Comparison of ENCODE assay signal across 9 mouse cellular contexts in genomic region chr10:121330940-121331339, GRCm38 (mm10). TPM values are rescaled to one million over a fixed set of nuclear protein-coding genes. Genes with fewer than 3 reads are reported as not detected.
A peak's percentile ranks its signal among the peaks of the same experiment; 100 is the strongest.
DNase-seq lines count a peak whose midpoint lies in the region; ATAC-seq lines count a peak whose summit lies in the region.
"Had no signal": no experiment of that assay in that cellular context is flagged by ENCODE, and none has a peak within 500 bp of the region (broad histone marks: within the 10 kb centered on the region; RNA-seq: fewer than 3 reads in every experiment).

No protein-coding gene starts in this region.

- peak; percentile 98 for DNase-seq in midbrain, embryonic 11.5 days (ENCODE audit: low spot score, missing footprints)
- peak; percentile 65 for DNase-seq in NIH3T3 (ENCODE audit: low read depth)
- peak; percentile 71 for DNase-seq in cerebellum, adult 8-10 months
- peak; percentile 60 for DNase-seq in gastrocnemius, postnatal 14 days
- peak; percentile 48 to 69 for DNase-seq in layer of hippocampus, postnatal 36 days
- DNase-seq in naive thymus-derived CD4-positive, alpha-beta T cell, adult 2 months (ENCODE audit: low read depth), result peak; percentile 84
- DNase-seq in thymus, postnatal 0 days (ENCODE audit: low spot score), result peak; percentile 50

- 10% methylated on average over 7 of the region's 7 CpGs for WGBS in midbrain, embryonic 11.5 days
- 12% methylated on average over 7 of the region's 7 CpGs for WGBS in midbrain, embryonic 13.5 days

- H3K27ac ChIP-seq in midbrain, embryonic 11.5 days (ENCODE audit: low read depth, low read length), result no peak overlapping the region
- H3K27ac ChIP-seq in midbrain, embryonic 13.5 days, result no peak overlapping the region
- H3K27ac ChIP-seq: midbrain, embryonic 12.5 days had no signal

- H3K4me1 ChIP-seq in midbrain, embryonic 11.5 days (ENCODE audit: control insufficient read depth, insufficient read depth, low read length), result no peaks in the 10 kb centered on the region
- H3K4me1 ChIP-seq in midbrain, embryonic 13.5 days (replicated peaks), result no peaks in the 10 kb centered on the region
- H3K4me1 ChIP-seq: midbrain, embryonic 12.5 days had no signal

- no peak overlapping the region for H3K9ac ChIP-seq in midbrain, embryonic 11.5 days (ENCODE audit: low read length)
- H3K9ac ChIP-seq in midbrain, embryonic 13.5 days (replicated peaks), result no peak overlapping the region
- H3K9ac ChIP-seq: midbrain, embryonic 12.5 days had no signal

- intact Hi-C loops in gastrocnemius, postnatal 14 days (cut with DNase I; ENCODE audit: low total_unique reads), result no loop called here

- no peak overlapping the region for H3K4me3 ChIP-seq in midbrain, embryonic 11.5 days (ENCODE audit: low read depth, low read length)
- H3K4me3 ChIP-seq in midbrain, embryonic 13.5 days (replicated peaks), result no peak overlapping the region
- H3K4me3 ChIP-seq: midbrain, embryonic 12.5 days had no signal

- no peak overlapping the region for H3K4me2 ChIP-seq in midbrain, embryonic 11.5 days
- no peak overlapping the region for H3K4me2 ChIP-seq in midbrain, embryonic 13.5 days (replicated peaks)
- H3K4me2 ChIP-seq: midbrain, embryonic 12.5 days had no signal

- no peaks in the 10 kb centered on the region for H3K36me3 ChIP-seq in midbrain, embryonic 11.5 days (ENCODE audit: control insufficient read depth, insufficient read depth, low read length)
- H3K36me3 ChIP-seq in midbrain, embryonic 13.5 days, result no peaks in the 10 kb centered on the region
- H3K36me3 ChIP-seq: midbrain, embryonic 12.5 days had no signal

- no peak for ATAC-seq in midbrain, embryonic 11.5 days (ENCODE audit: low FRiP score)
- no peak for ATAC-seq in midbrain, embryonic 13.5 days

- H3K9me3 ChIP-seq in midbrain, embryonic 11.5 days (ENCODE audit: control insufficient read depth, low read length), result no peaks in the 10 kb centered on the region; the same call in 1 of the 2 replicates
- 0 out of 2 replicates have a peak, but pooled peaks cover 2% of the 10 kb centered on the region for H3K9me3 ChIP-seq in midbrain, embryonic 13.5 days

- H3K27me3 ChIP-seq in midbrain, embryonic 11.5 days (ENCODE audit: control insufficient read depth, insufficient read depth, low read length), result no peaks in the 10 kb centered on the region
- no peaks in the 10 kb centered on the region for H3K27me3 ChIP-seq in midbrain, embryonic 13.5 days
- H3K27me3 ChIP-seq: midbrain, embryonic 12.5 days had no signal

RNA-seq across cellular contexts. Expression of gene Tbc1d30, which starts 20.1 kb away (rescaled TPM):
- polyA plus RNA-seq in midbrain, embryonic 11.5 days (2014; fragmentation: Nextera tagmentation; extraction: Ambion mirVana), result 2.8 and 3.4 TPM in 2 replicates
- polyA plus RNA-seq in midbrain, embryonic 13.5 days (2015; fragmentation: Nextera tagmentation; extraction: Ambion mirVana), result 9.2 TPM in 2 replicates
- total RNA-seq in gastrocnemius, postnatal 14 days (2021), result under 1 TPM; 0.31 to 0.84 TPM
- 10 to 100 TPM; 32.2 to 41.7 TPM for total RNA-seq in layer of hippocampus, postnatal 36 days (2021)
- 0.25 and 0.37 TPM in 2 replicates for polyA plus RNA-seq in thymus, postnatal 0 days (2015; fragmentation: Nextera tagmentation; extraction: Ambion mirVana)

RNA-seq across cellular contexts. Expression of gene Gns, which starts 34.0 kb away (rescaled TPM):
- 35.9 and 37.3 TPM in 2 replicates for polyA plus RNA-seq in midbrain, embryonic 11.5 days (2014; fragmentation: Nextera tagmentation; extraction: Ambion mirVana)
- 33.9 and 36.9 TPM in 2 replicates for polyA plus RNA-seq in midbrain, embryonic 13.5 days (2015; fragmentation: Nextera tagmentation; extraction: Ambion mirVana)
- 10 to 100 TPM; 35.4 to 36.9 TPM for total RNA-seq in gastrocnemius, postnatal 14 days (2021)
- total RNA-seq in layer of hippocampus, postnatal 36 days (2021), result 10 to 100 TPM; 77.8 to 80.3 TPM
- polyA plus RNA-seq in thymus, postnatal 0 days (2015; fragmentation: Nextera tagmentation; extraction: Ambion mirVana), result 19.6 and 19.8 TPM in 2 replicates
